Mouse (Mus musculus) MEL (cell line): ENCODE data around the gene Dnajc4. TPM values are rescaled to one million over a fixed set of nuclear protein-coding genes. Genes with fewer than 3 reads are reported as not detected.

ENCODE experiments used
- DNase-seq: peaks from one replicate; pipeline ENCODE4 v3.0.0; 2011; ENCODE audit warnings: low read depth, low spot score
- H3K27ac ChIP-seq: 2 replicates; pipeline ENCODE4 v1.5.1; 2012; ENCODE audit warnings: low read depth, mild to moderate bottlenecking, control low read depth, low read length, moderate library complexity; ENCODE audit not compliant: control insufficient read depth
- H3K27me3 ChIP-seq, 2 experiments: fragments of 150-350 bp in 1 of 2; sonication (generic) in 1 of 2; 2 replicates each; pipeline ENCODE4 v1.6.1; 2012; ENCODE audit warnings: low read length in 2 of 2, mild to moderate bottlenecking in 2 of 2, improper control_type of control experiment in 1 of 2, moderate library complexity in 1 of 2; ENCODE audit not compliant: insufficient read depth in 2 of 2, control insufficient read depth in 1 of 2
- H3K36me3 ChIP-seq, 2 experiments: 2 replicates each; pipeline ENCODE4 v1.6.1; 2012 to 2014; ENCODE audit warnings: low read length in 2 of 2, improper control_type of control experiment in 1 of 2, inconsistent platforms in 1 of 2, mild to moderate bottlenecking in 1 of 2; ENCODE audit not compliant: insufficient read depth in 2 of 2, control insufficient read depth in 1 of 2
- H3K4me1 ChIP-seq, 2 experiments: fragments of 150-350 bp in 1 of 2; sonication (generic) in 1 of 2; 2 replicates each; pipeline ENCODE4 v1.6.1; 2012; ENCODE audit warnings: low read length in 2 of 2, improper control_type of control experiment in 1 of 2, mild to moderate bottlenecking in 1 of 2; ENCODE audit not compliant: insufficient read depth in 2 of 2, control insufficient read depth in 1 of 2
- H3K4me3 ChIP-seq, 2 experiments: fragments of 150-350 bp in 1 of 2; sonication (generic) in 1 of 2; 2 replicates each; pipeline ENCODE4 v1.5.1; 2012; ENCODE audit warnings: low read depth in 2 of 2, low read length in 2 of 2, mild to moderate bottlenecking in 2 of 2, moderate library complexity in 2 of 2, control low read depth in 1 of 2, improper control_type of control experiment in 1 of 2; ENCODE audit not compliant: control insufficient read depth in 1 of 2, insufficient read depth in 1 of 2
- H3K79me2 ChIP-seq: 2 replicates; pipeline ENCODE4 v1.6.1; 2012; ENCODE audit warnings: mild to moderate bottlenecking, low read length, moderate library complexity; ENCODE audit not compliant: control insufficient read depth, poor library complexity, insufficient read depth
- H3K9ac ChIP-seq: 2 replicates; pipeline ENCODE4 v1.6.1; 2012; ENCODE audit warnings: low read depth, mild to moderate bottlenecking, control low read depth, low read length, moderate library complexity; ENCODE audit not compliant: control insufficient read depth, poor library complexity, severe bottlenecking
- H3K9me3 ChIP-seq: fragments of 150-350 bp; sonication (generic); replicated peaks from 2 replicates; pipeline ENCODE4 v1.6.1; 2012; ENCODE audit warnings: mild to moderate bottlenecking, low read length, improper control_type of control experiment, moderate library complexity; ENCODE audit not compliant: insufficient read depth
- CTCF ChIP-seq, 3 experiments: IDR thresholded peaks in 2 of 3; conservative IDR thresholded peaks in 1 of 3; 2 replicates each; pipeline ENCODE4 v1.5.1; 2011 to 2012; ENCODE audit warnings: low read length in 3 of 3, low read depth in 2 of 3, mild to moderate bottlenecking in 2 of 3, improper control_type of control experiment in 1 of 3, inconsistent platforms in 1 of 3, mixed read lengths in 1 of 3, moderate library complexity in 1 of 3; ENCODE audit not compliant: control insufficient read depth in 1 of 3, insufficient read depth in 1 of 3, poor library complexity in 1 of 3, severe bottlenecking in 1 of 3
- ELF1 ChIP-seq: IDR thresholded peaks from 2 replicates; pipeline ENCODE4 v1.6.1; 2014; ENCODE audit warnings: low read depth, mild to moderate bottlenecking, inconsistent platforms, low read length, improper control_type of control experiment, moderate library complexity
- ETS1 ChIP-seq: IDR thresholded peaks from 2 replicates; pipeline ENCODE4 v1.6.1; 2012; ENCODE audit warnings: low read depth, mild to moderate bottlenecking, inconsistent platforms, low read length, improper control_type of control experiment, moderate library complexity
- HCFC1 ChIP-seq: IDR thresholded peaks from 2 replicates; pipeline ENCODE4 v1.6.1; 2012; ENCODE audit warnings: low read depth, mild to moderate bottlenecking, inconsistent platforms, low read length, improper control_type of control experiment, moderate library complexity
- KAT2A ChIP-seq: conservative IDR thresholded peaks from 2 replicates; pipeline ENCODE4 v1.6.1; 2012; ENCODE audit warnings: low read depth, low read length, improper control_type of control experiment, inconsistent platforms
- NELFE ChIP-seq: IDR thresholded peaks from 2 replicates; pipeline ENCODE4 v1.6.1; 2011; ENCODE audit warnings: low read depth, low read length, improper control_type of control experiment
- POLR2A ChIP-seq, 2 experiments: IDR thresholded peaks; 2 replicates each; pipeline ENCODE4 v1.6.1; 2011 to 2012; ENCODE audit warnings: low read length in 2 of 2, mild to moderate bottlenecking in 2 of 2, control low read depth in 1 of 2, improper control_type of control experiment in 1 of 2, low read depth in 1 of 2, moderate library complexity in 1 of 2; ENCODE audit not compliant: control insufficient read depth in 1 of 2, insufficient read depth in 1 of 2, poor library complexity in 1 of 2
- SMC3 ChIP-seq: IDR thresholded peaks from 2 replicates; pipeline ENCODE4 v1.6.1; 2011; ENCODE audit warnings: low read depth, low read length, improper control_type of control experiment
- TAL1 ChIP-seq: IDR thresholded peaks from 2 replicates; pipeline ENCODE4 v1.6.1; 2012; ENCODE audit warnings: mild to moderate bottlenecking, inconsistent platforms, low read length, moderate library complexity, mixed read lengths
- TCF12 ChIP-seq: IDR thresholded peaks from 2 replicates; pipeline ENCODE4 v1.6.1; 2014; ENCODE audit warnings: low read depth, mild to moderate bottlenecking, inconsistent platforms, low read length, improper control_type of control experiment, moderate library complexity
- USF1 ChIP-seq: IDR thresholded peaks from 2 replicates; pipeline ENCODE4 v1.6.1; 2014; ENCODE audit warnings: low read depth, mild to moderate bottlenecking, inconsistent platforms, low read length, improper control_type of control experiment, moderate library complexity
- ZKSCAN1 ChIP-seq: IDR thresholded peaks from 2 replicates; pipeline ENCODE4 v1.6.1; 2012; ENCODE audit warnings: low read depth, mild to moderate bottlenecking, inconsistent platforms, low read length, improper control_type of control experiment, moderate library complexity
- polyA plus RNA-seq, 2 experiments: library from polyadenylated mRNA; stranded (reverse) in 1 of 2; unstranded in 1 of 2; fragments of >175 nt in 1 of 2; fragments of >200 nt in 1 of 2; gene quantifications; 2 replicates each; pipeline versions ENCODE4 v1.2.1 to v1.2.4; 2012; ENCODE audit warnings: low replicate concordance in 2 of 2, low read depth in 1 of 2; ENCODE audit not compliant: insufficient read length in 2 of 2, insufficient read depth in 1 of 2, missing spikeins in 1 of 2
- total RNA-seq: library from RNA; depleted of rRNA; stranded (reverse); fragments of 300-350 nt; gene quantifications from 2 replicates; pipeline ENCODE4 v1.2.3, GENCODE M21; 2012

The Dnajc4 gene
- total and polyA plus RNA-seq, 3 experiments = 4.2 to 12.9 TPM; not detected in 1

GRCm38 (mm10) chr19:6995255-6995991 lies 3.1 kb upstream of the Dnajc4 start:
- DNase-seq = peak; percentile 69
- Histone ChIP-seq H3K9ac (peak overlapping the region; percentile 69), H3K36me3 (peaks cover 2 to 3% of the 10 kb centered on the region in 2 experiments; a peak in 1 of 4 replicates), H3K79me2 (peaks cover 4% of the 10 kb centered on the region; the same call in 1 of the 2 replicates), H3K27me3 (no peaks in the 10 kb centered on the region), H3K27ac (no peak overlapping the region), H3K9me3 (no peaks in the 10 kb centered on the region)
- TF ChIP-seq TCF12 (0 out of 2 replicates have a peak, but pooled peaks have one; percentile 18), ELF1 (peak; percentile 54; the same call in 1 of the 2 replicates), SMC3 (no peak), USF1 (no peak), TAL1 (peak; percentile 61), HCFC1 (peak; percentile 20; the same call in 1 of the 2 replicates), ETS1 (peak; percentile 57; the same call in 1 of the 2 replicates), KAT2A (no peak), ZKSCAN1 (no peak)
- TF ChIP-seq, all 39 proteins: peak for 5
- Histone ChIP-seq H3K4me1 (peaks cover 2 to 22% of the 10 kb centered on the region in 2 experiments; a peak in 3 of 4 replicates), H3K4me3 (peak overlapping the region; percentile 63 to 89)

- H3K27ac ChIP-seq = no peak overlapping the region
- peaks cover 4% of the 10 kb centered on the region; the same call in 1 of the 2 replicates for H3K79me2 ChIP-seq
- peak overlapping the region; percentile 69 for H3K9ac ChIP-seq
- peak overlapping the region in 1 of 2 experiments; percentile 63; a peak in 1 of 4 replicates for H3K4me3 ChIP-seq
- no peak for TF ChIP-seq CTCF (IDR thresholded peaks at IDR 0.05 in 2 of 3, conservative IDR thresholded peaks at IDR 0.05 in 1 of 3; ENCODE audit: control insufficient read depth in 1 of 3, insufficient read depth in 1 of 3, low read depth in 2 of 3, low read length in 3 of 3, poor library complexity in 1 of 3, severe bottlenecking in 1 of 3)
- no peak for TF ChIP-seq ZKSCAN1
- no peak for TF ChIP-seq TCF12
- TF ChIP-seq NELFE = no peak
- H3K9me3 ChIP-seq = no peaks in the 10 kb centered on the region
- 0 out of 4 replicates have a peak, but pooled peaks cover 0 to 2% of the 10 kb centered on the region in 2 experiments for H3K36me3 ChIP-seq
- no peaks in the 10 kb centered on the region for H3K27me3 ChIP-seq
- DNase-seq = no peak
- H3K4me1 ChIP-seq = peaks cover 2 to 22% of the 10 kb centered on the region in 2 experiments; a peak in 3 of 4 replicates
These were observed 2.1 kb upstream of the Dnajc4 start for GRCm38 (mm10) chr19:6994489-6994888.

- Histone ChIP-seq H3K27ac (no peak overlapping the region), H3K36me3 (0 out of 4 replicates have a peak, but pooled peaks cover 0 to 2% of the 10 kb centered on the region in 2 experiments), H3K27me3 (no peaks in the 10 kb centered on the region), H3K9me3 (no peaks in the 10 kb centered on the region), H3K9ac (no peak overlapping the region), H3K4me3 (no peak overlapping the region), H3K79me2 (peaks cover 4% of the 10 kb centered on the region; the same call in 1 of the 2 replicates), H3K4me1 (peaks cover 2 to 22% of the 10 kb centered on the region in 2 experiments; a peak in 3 of 4 replicates)
- DNase-seq = no peak
- no peak for TF ChIP-seq POLR2A (IDR thresholded peaks at IDR 0.05; ENCODE audit: control insufficient read depth in 1 of 2, insufficient read depth in 1 of 2, low read depth in 1 of 2, low read length in 2 of 2, poor library complexity in 1 of 2)
These were observed 1.6 kb upstream of the Dnajc4 start for GRCm38 (mm10) chr19:6994002-6994401.
